Mouse (Mus musculus) brown adipose tissue, adult 24 weeks (tissue): Measurements from ENCODE around the gene Vegfd. TPM values are rescaled to one million over a fixed set of nuclear protein-coding genes. Genes with fewer than 3 reads are reported as not detected.

ENCODE experiments used
- H3K27ac ChIP-seq: fragments of 200-500 bp; replicated peaks from 2 replicates; pipeline ENCODE4 v1.5.1; 2012; ENCODE audit warnings: low read depth, mild to moderate bottlenecking, low read length
- H3K4me1 ChIP-seq: fragments of 200-500 bp; 2 replicates; pipeline ENCODE4 v1.6.1; 2012; ENCODE audit warnings: low read length, mixed read lengths; ENCODE audit not compliant: control insufficient read depth, insufficient read depth, insufficient read length
- H3K4me3 ChIP-seq: fragments of 200-500 bp; 2 replicates; pipeline ENCODE4 v1.5.1; 2012; ENCODE audit warnings: low read depth, mild to moderate bottlenecking, low read length, moderate library complexity; ENCODE audit not compliant: insufficient read depth
- polyA plus RNA-seq: library from polyadenylated mRNA; stranded (reverse); fragments of >200 nt; gene quantifications from 2 replicates; pipeline ENCODE4 v1.2.4, GENCODE M21; 2012; ENCODE audit not compliant: missing spikeins, insufficient read depth, insufficient read length

Vegfd gene
- polyA plus RNA-seq, 1 experiment, result 5.9 TPM

GRCm38 (mm10) chrX:164406133-164407022 lies 33.2 kb downstream of the Vegfd start:
- H3K27ac ChIP-seq, result no peak overlapping the region
- H3K4me1 ChIP-seq, result no peaks in the 10 kb centered on the region
- no peak overlapping the region for H3K4me3 ChIP-seq

GRCm38 (mm10) chrX:164408301-164408927 lies 35.2 kb downstream of the Vegfd start:
- no peaks in the 10 kb centered on the region for H3K4me1 ChIP-seq
- no peak overlapping the region for H3K27ac ChIP-seq
- H3K4me3 ChIP-seq, result no peak overlapping the region

GRCm38 (mm10) chrX:164410562-164410961 lies 37.4 kb downstream of the Vegfd start:
- H3K4me1 ChIP-seq, result no peaks in the 10 kb centered on the region
- no peak overlapping the region for H3K27ac ChIP-seq
- H3K4me3 ChIP-seq, result no peak overlapping the region

GRCm38 (mm10) chrX:164416803-164417202 lies 43.6 kb downstream of the Vegfd start:
- Histone ChIP-seq H3K27ac (no peak overlapping the region), H3K4me3 (no peak overlapping the region), H3K4me1 (no peaks in the 10 kb centered on the region)

- H3K4me3 ChIP-seq, result no peak overlapping the region
- no peaks in the 10 kb centered on the region for H3K4me1 ChIP-seq
- H3K27ac ChIP-seq, result no peak overlapping the region
Observed at GRCm38 (mm10) chrX:164418008-164418407, 44.8 kb downstream of the Vegfd start.

GRCm38 (mm10) chrX:164419471-164419939 lies 46.3 kb downstream of the Vegfd start, which contains the start of gene Piga:
TSS of gene Piga (plus strand) at chrX:164419787.
- Histone ChIP-seq H3K4me1 (no peaks in the 10 kb centered on the region), H3K4me3 (peak within 1 kb of the TSS; percentile 88), H3K27ac (0 out of 2 replicates have a peak within 1 kb of the TSS, but pooled peaks have one; percentile 42)

- Histone ChIP-seq H3K4me1 (no peaks in the 10 kb centered on the region), H3K27ac (0 out of 2 replicates have a peak overlapping the region, but pooled peaks have one; percentile 42)
Observed at GRCm38 (mm10) chrX:164419955-164420354, 46.8 kb downstream of the Vegfd start.

GRCm38 (mm10) chrX:164420518-164420917 lies 47.3 kb downstream of the Vegfd start:
- 0 out of 2 replicates have a peak overlapping the region, but pooled peaks have one; percentile 1 for H3K4me3 ChIP-seq
- H3K4me1 ChIP-seq, result no peaks in the 10 kb centered on the region
- no peak overlapping the region for H3K27ac ChIP-seq

More at GRCm38 (mm10) chrX:164419955-164420354, 46.8 kb downstream of the Vegfd start:
- H3K4me3 ChIP-seq, result peak overlapping the region; percentile 88

GRCm38 (mm10) chrX:164424821-164425220 lies 51.6 kb downstream of the Vegfd start:
- Histone ChIP-seq H3K4me3 (no peak overlapping the region), H3K4me1 (no peaks in the 10 kb centered on the region), H3K27ac (no peak overlapping the region)

- Histone ChIP-seq H3K4me1 (no peaks in the 10 kb centered on the region), H3K4me3 (no peak overlapping the region), H3K27ac (no peak overlapping the region)
Observed at GRCm38 (mm10) chrX:164427295-164427694, 54.1 kb downstream of the Vegfd start.

GRCm38 (mm10) chrX:164428224-164428623 lies 55.0 kb downstream of the Vegfd start:
- no peak overlapping the region for H3K27ac ChIP-seq
- no peak overlapping the region for H3K4me3 ChIP-seq
- H3K4me1 ChIP-seq, result no peaks in the 10 kb centered on the region

GRCm38 (mm10) chrX:164430621-164431020 lies 57.4 kb downstream of the Vegfd start:
- no peaks in the 10 kb centered on the region for H3K4me1 ChIP-seq
- no peak overlapping the region for H3K27ac ChIP-seq
- no peak overlapping the region for H3K4me3 ChIP-seq

- no peak overlapping the region for H3K4me3 ChIP-seq
- no peak overlapping the region for H3K27ac ChIP-seq
- no peaks in the 10 kb centered on the region for H3K4me1 ChIP-seq
Observed at GRCm38 (mm10) chrX:164431133-164431532, 58.0 kb downstream of the Vegfd start.

- H3K27ac ChIP-seq, result no peak overlapping the region
- H3K4me3 ChIP-seq, result no peak overlapping the region
Observed at GRCm38 (mm10) chrX:164431541-164431940, 58.4 kb downstream of the Vegfd start.

GRCm38 (mm10) chrX:164432682-164433081 lies 59.5 kb downstream of the Vegfd start:
- Histone ChIP-seq H3K27ac (no peak overlapping the region), H3K4me3 (no peak overlapping the region), H3K4me1 (no peaks in the 10 kb centered on the region)

More at GRCm38 (mm10) chrX:164431541-164431940, 58.4 kb downstream of the Vegfd start:
- H3K4me1 ChIP-seq, result no peaks in the 10 kb centered on the region
